Mouse (Mus musculus) embryo, embryonic 10 days (tissue): Measurements from ENCODE around the gene Dmrtc1c1.
"Not testable (repeated sequence)": the region's sequence is repeated elsewhere in the genome, so short reads cannot be mapped to it uniquely, and the experiment has no call there.

ENCODE experiments used
- DNase-seq: peaks from one replicate; pipeline ENCODE4 v3.0.0-alpha.2; 2015; ENCODE audit warnings: low spot score

The Dmrtc1c1 gene

GRCm38 (mm10) chrX:102802663-102803062 lies at the start of gene Dmrtc1c1:
Gene Dmrtc1c1 (plus strand): TSS chrX:102802963.
- DNase-seq: not testable (repeated sequence)

DNA sequence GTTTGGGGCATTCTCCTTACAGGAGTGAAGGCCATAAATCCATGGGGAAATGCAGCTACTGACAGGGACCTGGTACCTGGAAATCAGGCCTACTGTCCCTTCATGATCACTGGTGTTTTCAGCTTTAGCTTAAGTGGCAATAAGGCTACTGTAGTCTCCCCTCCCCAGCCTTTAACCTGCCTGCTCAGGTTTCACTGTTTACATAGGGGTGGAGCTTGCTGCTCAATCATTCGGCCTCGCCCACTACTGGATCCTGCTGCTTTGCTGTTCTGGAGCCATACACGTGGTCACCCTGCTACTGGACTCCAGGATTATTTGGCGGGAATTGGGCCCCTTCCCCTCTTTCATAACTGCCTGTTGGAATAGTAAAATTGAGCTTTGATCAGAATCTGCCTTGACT lies 36.9 kb upstream of the Dmrtc1c1 start:
- DNase-seq: peak; percentile 4

DNA sequence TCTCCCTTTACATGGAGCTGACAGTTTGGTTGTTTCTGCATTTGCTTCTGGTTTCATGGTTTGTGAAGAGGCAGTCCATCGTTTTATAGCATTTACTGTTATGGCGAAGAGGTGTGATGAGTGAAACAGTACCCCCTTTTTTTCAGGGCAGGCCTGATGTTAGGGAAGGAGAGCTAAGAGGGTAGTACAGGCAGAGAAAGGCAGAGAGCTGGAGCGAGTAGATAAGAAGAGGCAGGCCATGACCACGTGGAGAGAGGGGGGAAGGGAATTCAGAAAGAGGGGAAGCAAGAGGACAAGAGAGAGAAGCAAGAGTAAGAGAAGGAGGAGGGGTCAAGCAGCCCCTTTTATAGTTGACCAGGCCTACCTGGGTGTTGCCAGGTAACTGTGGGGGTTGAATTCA lies 9.5 kb downstream of the Dmrtc1c1 start:
- DNase-seq: no peak

- DNase-seq: not testable (repeated sequence)
These were observed 51.8 kb downstream of the Dmrtc1c1 start, which contains the start of gene Dmrtc1c2 for GRCm38 (mm10) chrX:102854516-102854915. Gene Dmrtc1c2 (minus strand): TSS chrX:102854616.
